Mouse (Mus musculus): ENCODE results near the gene Defb11.
"Not testable (repeated sequence)": the region's sequence is repeated elsewhere in the genome, so short reads cannot be mapped to it uniquely, and the experiment has no call there.

Gene Defb11

DNA sequence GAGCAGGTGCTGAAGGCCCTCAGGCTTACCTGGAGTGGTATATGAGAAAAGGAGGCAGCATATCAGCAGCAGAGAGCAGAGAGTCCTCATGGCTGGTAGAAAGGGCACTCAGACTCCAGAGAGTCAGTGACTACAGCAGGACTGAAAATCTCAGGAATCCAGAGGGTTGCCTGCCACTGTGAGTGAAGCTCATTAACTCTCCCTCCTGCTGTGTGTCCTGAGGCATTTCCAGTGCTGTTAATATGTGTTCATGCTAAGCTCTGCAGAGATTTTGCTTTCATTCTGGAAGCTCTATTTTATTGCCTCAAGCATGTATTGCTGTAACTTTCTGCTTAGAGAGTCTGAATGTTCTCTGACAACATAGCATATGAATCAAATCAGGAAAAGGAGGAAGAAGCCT is at the start of gene Defb11:
Gene Defb11, minus strand, starts transcription at position 123 of the 400 bp plus-strand sequence.
- DNase-seq (ENCODE audit: low read depth, low spot score) = not testable (repeated sequence)

DNA sequence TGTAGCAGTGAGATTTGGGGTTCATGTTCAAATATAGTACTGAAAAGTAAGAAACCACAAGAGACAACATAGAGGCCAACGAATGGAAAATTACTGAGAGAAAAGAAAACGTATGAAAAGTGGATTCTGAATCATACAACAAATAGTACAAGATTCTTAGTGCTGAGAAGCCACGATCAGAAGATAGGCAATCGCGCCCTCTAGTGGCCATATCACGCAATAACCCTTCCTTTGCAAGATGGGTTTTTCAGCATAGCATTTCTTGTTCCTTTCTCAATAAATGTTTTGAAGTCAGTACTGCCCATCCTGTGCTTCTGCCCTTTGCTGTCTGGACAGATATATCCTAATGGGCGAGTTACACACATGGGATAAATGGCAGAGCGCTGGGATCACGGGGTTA is 49.1 kb upstream of the Defb11 start:
- DNase-seq (ENCODE audit: low read depth, low spot score) = peak; percentile 25

DNA sequence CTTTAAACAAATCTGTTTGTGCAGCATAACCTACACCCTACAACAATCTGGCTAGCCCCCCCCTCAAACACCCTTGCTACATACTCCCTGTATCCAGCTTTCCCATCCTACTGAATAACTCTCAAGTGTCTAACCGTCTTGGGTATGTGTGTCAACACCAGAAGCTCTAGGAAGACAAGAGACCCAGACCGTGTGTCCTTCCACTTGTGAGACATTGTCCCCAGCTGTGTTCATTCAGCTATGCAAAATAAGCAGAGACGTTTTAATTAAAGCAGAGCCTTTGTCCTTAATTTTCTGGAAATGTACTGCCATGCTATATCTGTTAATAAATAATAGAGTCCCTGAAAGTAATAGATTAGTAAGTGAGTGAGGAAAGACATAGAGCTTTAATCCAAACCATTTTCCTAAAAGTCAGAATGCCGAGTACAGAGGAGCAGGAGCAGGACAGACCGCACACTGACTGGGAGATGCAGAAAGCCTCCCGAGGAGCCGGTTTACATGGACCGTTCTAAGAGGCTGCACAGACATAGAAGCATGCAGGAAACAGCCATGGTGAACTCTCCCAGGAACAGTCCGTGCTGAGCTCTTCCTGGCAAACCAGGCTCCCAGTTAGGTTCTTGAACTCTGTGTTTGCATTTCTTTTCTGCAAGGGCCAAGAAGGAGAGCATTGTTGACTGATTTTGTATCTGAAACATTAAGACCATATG is 41.3 kb upstream of the Defb11 start:
- DNase-seq (ENCODE audit: low read depth, low spot score) = no peak

DNA sequence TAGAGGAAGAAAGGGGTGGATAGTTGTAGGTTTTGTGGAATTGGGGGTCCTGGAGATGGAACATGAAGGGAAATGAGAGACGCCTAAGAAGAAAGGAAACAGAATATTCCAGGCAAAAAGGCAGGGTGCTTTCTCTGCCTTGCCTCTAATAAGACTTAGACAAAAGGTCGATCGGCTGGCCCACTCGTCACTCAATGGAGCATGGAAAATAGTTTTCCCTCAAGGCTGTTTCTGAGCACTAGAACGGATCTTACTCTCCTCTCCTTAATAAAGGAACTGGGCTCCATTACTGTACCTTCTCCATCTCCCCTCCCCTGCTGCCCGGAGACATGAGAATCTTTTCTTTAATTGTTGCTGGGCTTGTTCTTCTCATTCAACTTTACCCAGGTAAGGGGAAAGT is 40.2 kb upstream of the Defb11 start, which contains the start of gene Defb13:
Gene Defb13, plus strand, starts transcription at position 301 of the 400 bp plus-strand sequence.
- DNase-seq (ENCODE audit: low read depth, low spot score) = no peak

DNA sequence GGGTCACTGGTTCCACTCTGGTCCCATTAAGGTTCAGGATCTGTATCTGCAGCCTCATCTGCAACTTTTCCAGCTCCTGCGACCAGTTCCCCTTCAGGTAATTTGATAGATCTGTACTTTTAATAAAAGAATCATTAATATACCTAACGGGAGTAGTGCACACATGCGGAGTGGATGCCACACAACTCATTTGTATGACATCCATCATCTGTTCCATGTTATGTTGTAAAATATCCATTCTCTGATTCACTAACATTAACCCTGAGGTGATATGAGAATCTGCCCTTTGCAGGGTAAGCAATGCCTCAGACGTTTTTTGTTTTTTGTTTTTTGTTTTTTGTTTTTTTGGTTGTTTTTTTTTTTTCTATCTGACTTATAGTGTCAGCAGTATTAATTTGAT is 31.8 kb upstream of the Defb11 start, which contains the start of gene Defb35:
Gene Defb35, plus strand, starts transcription at position 301 of the 400 bp plus-strand sequence.
- not testable (repeated sequence) for DNase-seq (ENCODE audit: low read depth, low spot score)

DNA sequence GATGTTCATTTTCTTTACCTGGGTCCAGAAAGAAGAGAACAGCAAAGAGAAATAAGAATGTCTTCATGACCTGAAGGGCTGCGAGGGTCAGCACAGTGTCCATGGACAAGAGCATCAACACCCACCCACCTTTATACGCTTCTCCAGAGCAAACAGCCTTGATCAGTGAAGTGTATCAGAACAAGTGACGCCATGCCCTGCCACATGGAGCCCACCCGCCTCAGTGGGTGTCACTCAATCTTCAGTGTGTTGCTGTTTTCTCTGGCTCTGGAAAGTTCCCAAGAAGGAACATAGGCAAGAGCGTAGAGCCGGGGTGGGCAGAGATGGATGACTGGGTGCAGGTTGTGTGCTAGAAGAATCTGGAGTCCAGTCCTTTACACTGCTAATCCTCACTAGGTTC is 26.4 kb upstream of the Defb11 start, which contains the start of gene Defb15:
Gene Defb15, minus strand, starts transcription at position 101 of the 400 bp plus-strand sequence.
- DNase-seq (ENCODE audit: low read depth, low spot score) = no peak

DNA sequence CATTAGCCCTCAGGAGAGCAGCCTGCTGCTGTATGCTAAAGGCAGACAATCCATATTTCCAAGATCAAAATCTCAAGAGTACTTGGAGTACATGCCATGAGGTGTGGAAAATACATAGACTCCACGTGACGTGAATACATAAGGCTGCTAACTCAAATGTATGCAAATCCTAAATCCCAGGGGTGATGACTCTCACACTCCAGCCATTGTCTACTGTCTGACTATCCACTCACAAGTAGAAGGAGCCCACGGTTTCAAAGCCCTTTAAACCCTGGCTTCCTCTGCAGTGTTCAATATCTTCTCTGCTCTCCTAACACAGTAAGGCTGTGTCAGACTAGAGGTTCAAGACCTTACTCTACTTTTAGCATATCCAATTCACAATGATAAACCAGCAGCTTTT is 24.5 kb upstream of the Defb11 start:
- not testable (repeated sequence) for DNase-seq (ENCODE audit: low read depth, low spot score)

DNA sequence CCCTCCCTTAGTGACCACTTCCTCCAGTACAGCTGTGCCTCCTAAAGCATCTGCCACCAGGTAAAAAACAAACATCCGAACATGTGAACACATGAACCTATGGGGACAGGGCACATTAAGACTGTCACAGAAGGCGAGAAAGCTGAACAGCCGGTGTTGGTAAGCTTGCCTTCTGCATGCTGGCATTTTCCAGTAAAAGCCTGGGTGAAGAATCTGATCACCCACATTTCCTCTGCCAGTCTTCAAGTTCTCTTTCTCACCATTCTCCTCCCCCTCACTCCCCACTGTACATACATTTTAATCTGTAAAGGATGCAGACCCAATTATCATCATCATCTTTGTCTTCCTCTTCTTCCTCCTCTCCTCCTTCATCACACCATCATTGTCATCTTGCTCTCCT is 9.4 kb upstream of the Defb11 start:
- no peak for DNase-seq (ENCODE audit: low read depth, low spot score)

DNA sequence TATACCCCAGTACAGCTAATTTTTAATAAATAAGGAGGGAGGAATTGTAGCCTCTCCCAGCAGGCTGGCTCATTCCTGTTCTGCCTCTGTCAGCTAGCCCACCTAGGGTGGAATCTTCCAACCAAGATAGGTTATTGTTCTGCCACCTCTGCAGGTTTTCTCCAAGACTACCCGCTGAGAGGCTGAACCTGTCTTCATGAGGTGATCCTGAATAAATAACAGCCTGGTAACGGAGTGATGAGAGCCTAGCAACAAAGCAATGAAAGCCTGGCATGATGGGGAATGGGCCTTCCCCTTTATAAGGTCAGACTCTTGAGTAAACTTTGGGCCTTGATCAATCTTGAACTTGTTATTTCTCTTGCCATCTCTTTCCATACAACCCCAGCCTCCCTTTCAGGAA is 6.3 kb upstream of the Defb11 start:
- DNase-seq (ENCODE audit: low read depth, low spot score) = no peak

DNA sequence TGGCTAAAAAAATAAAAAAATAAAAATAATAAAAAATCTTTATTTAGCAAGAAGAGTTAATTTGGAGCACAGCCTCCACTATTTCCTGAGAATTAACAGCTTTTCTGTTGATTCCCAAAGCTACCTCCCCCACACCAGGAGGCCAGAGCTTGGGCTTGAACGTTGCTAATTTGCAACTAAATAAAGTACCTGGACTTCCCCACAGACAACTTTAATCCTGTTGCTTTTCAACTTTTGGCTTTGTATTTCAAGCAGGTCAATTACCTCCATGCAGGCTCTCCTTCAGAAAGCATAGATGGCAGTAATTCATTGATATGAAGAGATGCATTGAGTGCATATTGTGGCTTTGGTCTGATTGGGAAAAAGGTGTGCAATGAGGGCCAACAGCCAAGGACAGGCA is 5.7 kb upstream of the Defb11 start:
- DNase-seq (ENCODE audit: low read depth, low spot score) = no peak

DNA sequence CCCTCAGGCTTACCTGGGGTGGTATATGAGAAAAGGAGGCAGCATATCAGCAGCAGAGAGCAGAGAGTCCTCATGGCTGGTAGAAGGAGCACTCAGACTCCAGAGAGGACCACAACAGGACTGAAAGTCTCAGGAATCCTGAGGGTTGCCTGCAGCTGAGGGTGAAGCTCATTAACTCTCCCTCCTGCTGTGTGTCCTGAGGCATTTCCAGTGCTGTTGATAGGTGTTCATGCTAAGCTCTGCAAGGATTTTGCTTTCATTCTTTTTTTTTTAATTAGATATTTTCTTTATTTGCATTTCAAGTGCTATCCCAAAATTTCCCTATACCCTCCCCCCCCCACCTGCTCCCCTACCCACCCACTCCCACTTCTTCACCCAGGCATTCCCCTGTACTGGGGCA is 20.9 kb downstream of the Defb11 start, which contains the start of gene Defb9:
Gene Defb9, minus strand, starts transcription at position 101 of the 400 bp plus-strand sequence.
- not testable (repeated sequence) for DNase-seq (ENCODE audit: low read depth, low spot score)

DNA sequence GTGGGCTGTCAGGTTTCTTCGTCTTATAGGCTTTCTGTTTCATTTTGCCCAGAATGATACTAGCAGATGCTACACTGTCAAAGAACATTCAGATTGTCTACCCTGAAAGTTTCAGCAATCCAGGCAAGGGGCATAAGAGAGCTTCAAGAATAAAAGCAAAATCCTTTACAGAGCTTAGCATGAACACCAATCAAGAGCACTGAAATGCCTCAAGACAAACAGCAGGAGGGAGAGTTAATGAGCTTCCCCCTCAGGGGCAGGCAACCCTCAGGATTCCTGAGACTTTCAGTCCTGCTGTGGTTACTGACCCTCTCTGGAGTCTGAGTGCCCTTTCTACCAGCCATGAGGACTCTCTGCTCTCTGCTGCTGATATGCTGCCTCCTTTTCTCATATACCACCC is 47.6 kb downstream of the Defb11 start, which contains the start of gene Defb10:
Gene Defb10, plus strand, starts transcription at position 316 of the 400 bp plus-strand sequence.
- not testable (repeated sequence) for DNase-seq (ENCODE audit: low read depth, low spot score)

All from retina, postnatal 7 days (tissue).